Mouse (Mus musculus) E14TG2a.4 (cell line): ENCODE measurements around the gene Paqr7.

Experiments used
- H3K27me3 ChIP-seq: 2 replicates; pipeline ENCODE4 v1.6.1; 2014; ENCODE audit warnings: low read length, control low read depth; ENCODE audit not compliant: insufficient read depth
- H3K36me3 ChIP-seq: 2 replicates; pipeline ENCODE4 v1.6.1; 2014; ENCODE audit warnings: low read length, control low read depth; ENCODE audit not compliant: insufficient read depth
- H3K4me1 ChIP-seq: replicated peaks from 2 replicates; pipeline ENCODE4 v1.6.1; 2014; ENCODE audit warnings: low read depth, low read length, control low read depth
- H3K4me3 ChIP-seq: replicated peaks from 2 replicates; pipeline ENCODE4 v1.5.1; 2014; ENCODE audit warnings: mild to moderate bottlenecking, low read length
- H3K9me3 ChIP-seq: 2 replicates; pipeline ENCODE4 v1.6.1; 2014; ENCODE audit warnings: low read length, control low read depth
- CTCF ChIP-seq: conservative IDR thresholded peaks from 2 replicates; pipeline ENCODE4 v1.5.1; 2014; ENCODE audit warnings: low read length
- NANOG ChIP-seq: IDR thresholded peaks from 2 replicates; pipeline ENCODE4 v1.6.1; 2014; ENCODE audit warnings: borderline replicate concordance, low read length, mixed read lengths
- POU5F1 ChIP-seq: IDR thresholded peaks from 2 replicates; pipeline ENCODE4 v1.6.1; 2014; ENCODE audit warnings: low read length, borderline replicate concordance

The Paqr7 gene

GRCm38 (mm10) chr4:134503686-134504357 is 7.3 kb downstream of the Paqr7 start:
- Histone ChIP-seq H3K27me3 (peaks cover 15% of the 10 kb centered on the region), H3K4me3 (no peak overlapping the region), H3K4me1 (peaks cover 47% of the 10 kb centered on the region), H3K9me3 (no peaks in the 10 kb centered on the region), H3K36me3 (no peaks in the 10 kb centered on the region)
- no peak for TF ChIP-seq POU5F1
- TF ChIP-seq NANOG: no peak
- no peak for TF ChIP-seq CTCF

- Histone ChIP-seq H3K4me3 (no peak overlapping the region), H3K36me3 (no peaks in the 10 kb centered on the region), H3K27me3 (peaks cover 14% of the 10 kb centered on the region), H3K4me1 (peaks cover 46% of the 10 kb centered on the region), H3K9me3 (no peaks in the 10 kb centered on the region)
- TF ChIP-seq CTCF (no peak), NANOG (no peak), POU5F1 (no peak)
These were observed 8.8 kb downstream of the Paqr7 start for GRCm38 (mm10) chr4:134505303-134505789.

GRCm38 (mm10) chr4:134505966-134506594 is 9.6 kb downstream of the Paqr7 start:
- no peaks in the 10 kb centered on the region for H3K9me3 ChIP-seq
- no peaks in the 10 kb centered on the region for H3K36me3 ChIP-seq
- no peak overlapping the region for H3K4me3 ChIP-seq

GRCm38 (mm10) chr4:134506713-134507112 is 10.2 kb downstream of the Paqr7 start:
- Histone ChIP-seq H3K4me1 (peaks cover 41% of the 10 kb centered on the region), H3K27me3 (peaks cover 13% of the 10 kb centered on the region), H3K9me3 (no peaks in the 10 kb centered on the region), H3K4me3 (peak overlapping the region; percentile 68), H3K36me3 (no peaks in the 10 kb centered on the region)
- TF ChIP-seq NANOG (no peak), CTCF (no peak), POU5F1 (no peak)

More at GRCm38 (mm10) chr4:134505966-134506594, 9.6 kb downstream of the Paqr7 start:
- TF ChIP-seq NANOG (no peak), CTCF (no peak), POU5F1 (no peak)
- H3K27me3 ChIP-seq: peaks cover 13% of the 10 kb centered on the region
- peaks cover 44% of the 10 kb centered on the region for H3K4me1 ChIP-seq

- H3K36me3 ChIP-seq: peaks cover 15% of the 10 kb centered on the region
- H3K9me3 ChIP-seq: no peaks in the 10 kb centered on the region
- peaks cover 13% of the 10 kb centered on the region for H3K27me3 ChIP-seq
- TF ChIP-seq POU5F1 (no peak), CTCF (no peak), NANOG (no peak)
- H3K4me3 ChIP-seq: no peak overlapping the region
- H3K4me1 ChIP-seq: peaks cover 51% of the 10 kb centered on the region
These were observed 13.9 kb downstream of the Paqr7 start for GRCm38 (mm10) chr4:134510396-134510795.

- H3K4me1 ChIP-seq: peaks cover 56% of the 10 kb centered on the region
- H3K4me3 ChIP-seq: peak within 1 kb of the TSS; percentile 87
- peaks cover 15% of the 10 kb centered on the region for H3K36me3 ChIP-seq
- H3K9me3 ChIP-seq: no peaks in the 10 kb centered on the region
- TF ChIP-seq NANOG (no peak), CTCF (no peak), POU5F1 (no peak)
- peaks cover 13% of the 10 kb centered on the region for H3K27me3 ChIP-seq
These were observed 14.4 kb downstream of the Paqr7 start, which contains the start of gene Aunip for GRCm38 (mm10) chr4:134510845-134511411. Gene Aunip (plus strand): TSS chr4:134510999.

- TF ChIP-seq NANOG (no peak), CTCF (no peak), POU5F1 (no peak)
- H3K4me3 ChIP-seq: peak overlapping the region; percentile 87
- H3K9me3 ChIP-seq: no peaks in the 10 kb centered on the region
- H3K27me3 ChIP-seq: peaks cover 13% of the 10 kb centered on the region
- H3K36me3 ChIP-seq: peaks cover 15% of the 10 kb centered on the region
- peaks cover 56% of the 10 kb centered on the region for H3K4me1 ChIP-seq
These were observed 15.2 kb downstream of the Paqr7 start for GRCm38 (mm10) chr4:134511730-134512129.

GRCm38 (mm10) chr4:134512798-134513197 is 16.3 kb downstream of the Paqr7 start:
- H3K27me3 ChIP-seq: peaks cover 3% of the 10 kb centered on the region
- TF ChIP-seq CTCF (no peak), POU5F1 (no peak), NANOG (no peak)
- peaks cover 54% of the 10 kb centered on the region for H3K4me1 ChIP-seq
- H3K36me3 ChIP-seq: peaks cover 18% of the 10 kb centered on the region
- H3K4me3 ChIP-seq: no peak overlapping the region
- H3K9me3 ChIP-seq: no peaks in the 10 kb centered on the region
